Mouse (Mus musculus): ENCODE data around the gene Tinagl1. TPM values are rescaled to one million over a fixed set of nuclear protein-coding genes. Genes with fewer than 3 reads are reported as not detected.

Tinagl1 gene
- total and polyA plus RNA-seq, 3 experiments, result 6.1 to 21.9 TPM; not detected in 1

DNA sequence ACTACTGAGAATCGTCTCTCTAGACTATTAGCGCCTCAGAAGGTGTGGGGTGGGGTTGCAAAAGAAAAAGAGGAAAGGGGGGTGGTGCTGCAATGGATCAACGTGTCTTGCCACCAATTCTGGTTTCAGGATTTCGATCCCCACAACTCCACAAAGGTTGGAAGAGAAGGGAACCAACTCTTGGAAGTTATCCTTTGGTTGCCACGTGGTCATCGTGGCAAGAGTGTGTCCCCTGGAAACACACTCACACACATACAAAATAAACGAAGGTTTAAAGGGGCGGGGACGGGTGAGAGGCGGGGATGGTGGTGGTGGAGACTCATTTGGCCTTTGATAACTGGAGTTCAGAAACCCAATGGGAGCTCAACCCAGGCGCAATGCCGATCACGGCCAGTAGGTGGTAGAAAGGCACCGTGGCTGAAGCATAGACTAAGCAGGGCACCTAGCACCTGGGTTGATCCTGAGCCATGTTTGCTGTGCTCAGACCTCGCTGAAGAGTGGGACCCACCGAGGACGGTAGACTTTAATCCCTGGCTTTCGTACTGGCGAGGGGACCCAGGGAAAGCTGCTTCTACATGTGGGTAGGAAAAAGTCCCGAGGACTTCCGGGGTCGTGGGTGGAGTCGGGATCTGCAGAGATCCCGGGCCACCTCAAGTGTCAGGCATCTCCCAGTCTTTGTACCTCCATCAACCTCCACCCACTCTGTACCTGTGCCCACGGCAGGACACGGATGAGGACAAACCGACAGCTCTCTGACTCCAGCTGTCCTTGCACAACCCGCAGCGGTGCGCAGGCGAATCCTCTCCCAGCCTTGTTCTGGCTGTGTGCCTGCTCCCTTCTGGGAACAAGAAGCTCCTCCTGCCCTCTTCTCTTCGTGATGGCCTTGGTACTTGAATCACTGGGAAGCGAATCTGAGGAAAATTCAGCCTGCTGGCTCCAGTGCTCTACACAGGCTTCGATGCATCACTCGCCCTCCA lies 24.1 kb upstream of the Tinagl1 start:
- Histone ChIP-seq H3K4me3 (ENCODE audit: control insufficient read depth in 1 of 2, insufficient read depth in 1 of 2, low read depth in 2 of 2, low read length in 2 of 2) (peak overlapping the region; percentile 34 to 38), H3K9ac (ENCODE audit: control insufficient read depth, low read depth, low read length, poor library complexity, severe bottlenecking) (peak overlapping the region; percentile 43), H3K27ac (ENCODE audit: control insufficient read depth, low read depth, low read length) (no peak overlapping the region), H3K4me1 (ENCODE audit: control insufficient read depth in 1 of 2, insufficient read depth in 2 of 2, low read length in 2 of 2) (peaks cover 0 to 12% of the 10 kb centered on the region in 2 experiments; a peak in 2 of 4 replicates), H3K36me3 (ENCODE audit: control insufficient read depth in 1 of 2, insufficient read depth in 2 of 2, low read length in 2 of 2) (no peaks in the 10 kb centered on the region; a peak in 1 of 4 replicates), H3K9me3 (replicated peaks; ENCODE audit: insufficient read depth, low read length) (no peaks in the 10 kb centered on the region), H3K27me3 (ENCODE audit: control insufficient read depth in 1 of 2, insufficient read depth in 2 of 2, low read length in 2 of 2) (peaks cover 1 to 2% of the 10 kb centered on the region in 2 experiments; a peak in 1 of 4 replicates), H3K79me2 (ENCODE audit: control insufficient read depth, insufficient read depth, low read length, poor library complexity) (no peaks in the 10 kb centered on the region)
- peak; percentile 89 for DNase-seq (ENCODE audit: low read depth, low spot score)
- TF ChIP-seq RAD21 (IDR thresholded peaks at IDR 0.05; ENCODE audit: low read depth, low read length), result peak; percentile 92
- TF ChIP-seq MYC (IDR thresholded peaks at IDR 0.05; ENCODE audit: low read depth, low read length), result 0 out of 2 replicates have a peak, but pooled peaks have one; percentile 16
- peak; percentile 48; the same call in 1 of the 2 replicates for TF ChIP-seq ELF1 (IDR thresholded peaks at IDR 0.05; ENCODE audit: low read depth, low read length)
- no peak for TF ChIP-seq UBTF (IDR thresholded peaks at IDR 0.05; ENCODE audit: borderline replicate concordance, insufficient read depth, low read depth, low read length)
- no peak for TF ChIP-seq RCOR1 (IDR thresholded peaks at IDR 0.05; ENCODE audit: low read depth, low read length)
- no peak for TF ChIP-seq USF1 (IDR thresholded peaks at IDR 0.05; ENCODE audit: low read depth, low read length)
- TF ChIP-seq ZC3H11A (IDR thresholded peaks at IDR 0.05; ENCODE audit: low read depth, low read length), result peak; percentile 66
- peak; percentile 60 for TF ChIP-seq MXI1 (IDR thresholded peaks at IDR 0.05; ENCODE audit: low read depth, low read length)
- peak; percentile 91 to 95 (median 93) for TF ChIP-seq CTCF (IDR thresholded peaks at IDR 0.05 in 2 of 3, conservative IDR thresholded peaks at IDR 0.05 in 1 of 3; ENCODE audit: control insufficient read depth in 1 of 3, insufficient read depth in 1 of 3, low read depth in 2 of 3, low read length in 3 of 3, poor library complexity in 1 of 3, severe bottlenecking in 1 of 3)
- peak; percentile 85 for TF ChIP-seq SMC3 (IDR thresholded peaks at IDR 0.05; ENCODE audit: low read depth, low read length)
- no peak for TF ChIP-seq JUND (IDR thresholded peaks at IDR 0.05; ENCODE audit: low read depth, low read length)
- peak; percentile 65; the same call in 1 of the 2 replicates for TF ChIP-seq MAX (IDR thresholded peaks at IDR 0.05; ENCODE audit: low read length)
- no peak for TF ChIP-seq USF2 (IDR thresholded peaks at IDR 0.05; ENCODE audit: borderline replicate concordance in 1 of 2, insufficient read depth in 1 of 2, low read depth in 1 of 2, low read length in 2 of 2)

DNA sequence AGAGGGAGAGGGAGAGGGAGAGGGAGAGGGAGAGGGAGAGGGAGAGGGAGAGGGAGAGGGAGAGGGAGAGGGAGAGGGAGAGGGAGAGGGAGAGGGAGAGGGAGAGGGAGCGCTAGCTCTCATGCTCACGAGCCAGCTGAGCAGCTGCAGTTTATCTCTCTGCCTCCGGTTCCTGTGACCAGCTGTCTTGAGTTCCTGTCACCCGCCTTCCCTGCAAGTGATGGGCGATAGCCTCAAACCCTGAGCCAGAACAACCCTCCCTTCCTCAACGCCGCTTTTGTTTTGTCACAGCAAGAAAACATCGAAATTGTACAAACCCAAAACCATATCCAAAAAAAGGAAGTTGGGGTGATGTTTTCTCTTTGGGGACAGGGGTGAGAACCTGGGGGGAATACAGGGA lies 21.6 kb upstream of the Tinagl1 start:
- peak; percentile 63 for DNase-seq (ENCODE audit: low read depth, low spot score)
- TF ChIP-seq MYC (IDR thresholded peaks at IDR 0.05; ENCODE audit: low read depth, low read length) (no peak), RCOR1 (IDR thresholded peaks at IDR 0.05; ENCODE audit: low read depth, low read length) (no peak), GATA1 (IDR thresholded peaks at IDR 0.05; ENCODE audit: low read depth, low read length) (peak; percentile 37; the same call in 1 of the 2 replicates), ZKSCAN1 (IDR thresholded peaks at IDR 0.05; ENCODE audit: low read depth, low read length) (0 out of 2 replicates have a peak, but pooled peaks have one; percentile 41), ETS1 (IDR thresholded peaks at IDR 0.05; ENCODE audit: low read depth, low read length) (peak; percentile 92), ZMIZ1 (IDR thresholded peaks at IDR 0.05; ENCODE audit: low read depth, low read length) (no peak), EP300 (IDR thresholded peaks at IDR 0.05; ENCODE audit: low read depth in 1 of 2, low read length in 2 of 2) (peak in 1 of 2 experiments; percentile 42; a peak in 1 of 4 replicates), TCF12 (IDR thresholded peaks at IDR 0.05; ENCODE audit: low read depth, low read length) (peak; percentile 47; the same call in 1 of the 2 replicates), BHLHE40 (IDR thresholded peaks at IDR 0.05; ENCODE audit: borderline replicate concordance, low read depth, low read length) (peak; percentile 75)
- Histone ChIP-seq H3K9me3 (replicated peaks; ENCODE audit: insufficient read depth, low read length) (no peaks in the 10 kb centered on the region), H3K79me2 (ENCODE audit: control insufficient read depth, insufficient read depth, low read length, poor library complexity) (no peaks in the 10 kb centered on the region), H3K36me3 (ENCODE audit: control insufficient read depth in 1 of 2, insufficient read depth in 2 of 2, low read length in 2 of 2) (no peaks in the 10 kb centered on the region; a peak in 1 of 4 replicates), H3K27ac (ENCODE audit: control insufficient read depth, low read depth, low read length) (no peak overlapping the region), H3K9ac (ENCODE audit: control insufficient read depth, low read depth, low read length, poor library complexity, severe bottlenecking) (no peak overlapping the region), H3K4me1 (ENCODE audit: control insufficient read depth in 1 of 2, insufficient read depth in 2 of 2, low read length in 2 of 2) (peaks cover 0 to 12% of the 10 kb centered on the region in 2 experiments; a peak in 2 of 4 replicates), H3K4me3 (ENCODE audit: control insufficient read depth in 1 of 2, insufficient read depth in 1 of 2, low read depth in 2 of 2, low read length in 2 of 2) (no peak overlapping the region), H3K27me3 (ENCODE audit: control insufficient read depth in 1 of 2, insufficient read depth in 2 of 2, low read length in 2 of 2) (peaks cover 1 to 4% of the 10 kb centered on the region in 2 experiments; a peak in 2 of 4 replicates)

All from MEL (cell line).